Mouse (Mus musculus): ENCODE measurements at regions not wholly inside any gene's neighbourhood (a gene's known extent, or its start where the extent isn't known, plus 50 kb on each side); places are given as distances from the start of the nearest gene placed in this dataset.
"Not testable (repeated sequence)": the region's sequence is repeated elsewhere in the genome, so short reads cannot be mapped to it uniquely, and the experiment has no call there.

GRCm38 (mm10) chr15:32034091-32034490, 143.0 kb upstream of the Tas2r119 start:
- no peaks in the 10 kb centered on the region for H3K9me3 ChIP-seq (replicated peaks; ENCODE audit: control insufficient read depth, insufficient read depth, low read length, poor library complexity, severe bottlenecking)
- no peak overlapping the region for H3K27ac ChIP-seq (ENCODE audit: insufficient read depth, low read length)
- TF ChIP-seq EP300 (IDR thresholded peaks at IDR 0.05; ENCODE audit: insufficient read depth, low read depth, low read length) (no peak), CTCF (IDR thresholded peaks at IDR 0.05; ENCODE audit: low read depth, low read length) (no peak), POLR2A (IDR thresholded peaks at IDR 0.05; ENCODE audit: insufficient read depth, low read length) (no peak)
- no peaks in the 10 kb centered on the region for H3K36me3 ChIP-seq (ENCODE audit: control insufficient read depth, insufficient read depth, low read length, poor library complexity, severe bottlenecking)
- no peaks in the 10 kb centered on the region for H3K27me3 ChIP-seq (ENCODE audit: control insufficient read depth, insufficient read depth, low read length, poor library complexity, severe bottlenecking)
- no peak overlapping the region for H3K9ac ChIP-seq (ENCODE audit: low read depth, poor library complexity, severe bottlenecking)
- H3K4me1 ChIP-seq (ENCODE audit: control insufficient read depth, insufficient read depth, low read length) = no peaks in the 10 kb centered on the region
- no peak overlapping the region for H3K4me3 ChIP-seq (ENCODE audit: low read depth, low read length)

GRCm38 (mm10) chr15:32034790-32035189, 142.3 kb upstream of the Tas2r119 start:
- H3K27me3 ChIP-seq (ENCODE audit: control insufficient read depth, insufficient read depth, low read length, poor library complexity, severe bottlenecking) = no peaks in the 10 kb centered on the region
- TF ChIP-seq CTCF (IDR thresholded peaks at IDR 0.05; ENCODE audit: low read depth, low read length) = no peak
- no peak for TF ChIP-seq POLR2A (IDR thresholded peaks at IDR 0.05; ENCODE audit: insufficient read depth, low read length)
- TF ChIP-seq EP300 (IDR thresholded peaks at IDR 0.05; ENCODE audit: insufficient read depth, low read depth, low read length) = no peak
- no peak overlapping the region for H3K9ac ChIP-seq (ENCODE audit: low read depth, poor library complexity, severe bottlenecking)
- H3K27ac ChIP-seq (ENCODE audit: insufficient read depth, low read length) = no peak overlapping the region
- no peak overlapping the region for H3K4me3 ChIP-seq (ENCODE audit: low read depth, low read length)
- no peaks in the 10 kb centered on the region for H3K36me3 ChIP-seq (ENCODE audit: control insufficient read depth, insufficient read depth, low read length, poor library complexity, severe bottlenecking)
- no peaks in the 10 kb centered on the region for H3K4me1 ChIP-seq (ENCODE audit: control insufficient read depth, insufficient read depth, low read length)
- no peaks in the 10 kb centered on the region for H3K9me3 ChIP-seq (replicated peaks; ENCODE audit: control insufficient read depth, insufficient read depth, low read length, poor library complexity, severe bottlenecking)

GRCm38 (mm10) chr15:32041764-32042163, 135.3 kb upstream of the Tas2r119 start:
- Histone ChIP-seq H3K4me1 (ENCODE audit: control insufficient read depth, insufficient read depth, low read length) (no peaks in the 10 kb centered on the region), H3K27me3 (ENCODE audit: control insufficient read depth, insufficient read depth, low read length, poor library complexity, severe bottlenecking) (no peaks in the 10 kb centered on the region), H3K9me3 (replicated peaks; ENCODE audit: control insufficient read depth, insufficient read depth, low read length, poor library complexity, severe bottlenecking) (no peaks in the 10 kb centered on the region), H3K27ac (ENCODE audit: insufficient read depth, low read length) (no peak overlapping the region), H3K4me3 (ENCODE audit: low read depth, low read length) (no peak overlapping the region), H3K36me3 (ENCODE audit: control insufficient read depth, insufficient read depth, low read length, poor library complexity, severe bottlenecking) (no peaks in the 10 kb centered on the region), H3K9ac (ENCODE audit: low read depth, poor library complexity, severe bottlenecking) (no peak overlapping the region)
- TF ChIP-seq EP300 (IDR thresholded peaks at IDR 0.05; ENCODE audit: insufficient read depth, low read depth, low read length) = no peak
- no peak for TF ChIP-seq POLR2A (IDR thresholded peaks at IDR 0.05; ENCODE audit: insufficient read depth, low read length)
- TF ChIP-seq CTCF (IDR thresholded peaks at IDR 0.05; ENCODE audit: low read depth, low read length) = no peak

- H3K9me3 ChIP-seq (replicated peaks; ENCODE audit: control insufficient read depth, insufficient read depth, low read length, poor library complexity, severe bottlenecking) = no peaks in the 10 kb centered on the region
- TF ChIP-seq CTCF (IDR thresholded peaks at IDR 0.05; ENCODE audit: low read depth, low read length) (no peak), EP300 (IDR thresholded peaks at IDR 0.05; ENCODE audit: insufficient read depth, low read depth, low read length) (no peak), POLR2A (IDR thresholded peaks at IDR 0.05; ENCODE audit: insufficient read depth, low read length) (no peak)
- no peak overlapping the region for H3K9ac ChIP-seq (ENCODE audit: low read depth, poor library complexity, severe bottlenecking)
These were observed 134.9 kb upstream of the Tas2r119 start for GRCm38 (mm10) chr15:32042173-32042572.

GRCm38 (mm10) chr15:32042589-32042988, 134.5 kb upstream of the Tas2r119 start:
- TF ChIP-seq EP300 (IDR thresholded peaks at IDR 0.05; ENCODE audit: insufficient read depth, low read depth, low read length) (no peak), POLR2A (IDR thresholded peaks at IDR 0.05; ENCODE audit: insufficient read depth, low read length) (no peak), CTCF (IDR thresholded peaks at IDR 0.05; ENCODE audit: low read depth, low read length) (no peak)
- no peak overlapping the region for H3K27ac ChIP-seq (ENCODE audit: insufficient read depth, low read length)
- no peaks in the 10 kb centered on the region for H3K27me3 ChIP-seq (ENCODE audit: control insufficient read depth, insufficient read depth, low read length, poor library complexity, severe bottlenecking)

More at GRCm38 (mm10) chr15:32042173-32042572, 134.9 kb upstream of the Tas2r119 start:
- Histone ChIP-seq H3K36me3 (ENCODE audit: control insufficient read depth, insufficient read depth, low read length, poor library complexity, severe bottlenecking) (no peaks in the 10 kb centered on the region), H3K4me3 (ENCODE audit: low read depth, low read length) (no peak overlapping the region), H3K27ac (ENCODE audit: insufficient read depth, low read length) (no peak overlapping the region), H3K4me1 (ENCODE audit: control insufficient read depth, insufficient read depth, low read length) (no peaks in the 10 kb centered on the region), H3K27me3 (ENCODE audit: control insufficient read depth, insufficient read depth, low read length, poor library complexity, severe bottlenecking) (no peaks in the 10 kb centered on the region)

DNA sequence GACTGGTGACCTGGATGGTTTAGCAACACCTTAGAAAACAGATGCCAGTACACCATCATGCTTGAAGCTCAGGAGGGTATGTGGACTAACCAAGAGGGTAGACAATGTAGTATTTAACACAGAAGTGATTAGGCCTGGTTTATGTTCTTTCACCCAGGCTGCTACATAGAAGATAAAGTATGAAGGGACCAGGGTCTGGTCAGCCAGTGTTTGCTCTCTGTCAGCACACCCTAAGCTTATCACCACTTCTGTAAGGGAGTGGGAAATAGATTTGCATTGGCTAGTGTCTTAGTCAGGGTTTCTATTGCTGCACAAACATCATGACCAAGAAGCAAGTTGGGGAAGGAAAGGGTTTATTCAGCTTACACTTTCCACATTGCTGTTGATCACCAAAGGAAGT, 133.9 kb upstream of the Tas2r119 start:
- H3K27ac ChIP-seq (ENCODE audit: insufficient read depth, low read length) = no peak overlapping the region
- H3K27me3 ChIP-seq (ENCODE audit: control insufficient read depth, insufficient read depth, low read length, poor library complexity, severe bottlenecking) = no peaks in the 10 kb centered on the region
- H3K9ac ChIP-seq (ENCODE audit: low read depth, poor library complexity, severe bottlenecking) = no peak overlapping the region
- no peaks in the 10 kb centered on the region for H3K4me1 ChIP-seq (ENCODE audit: control insufficient read depth, insufficient read depth, low read length)
- TF ChIP-seq CTCF (IDR thresholded peaks at IDR 0.05; ENCODE audit: low read depth, low read length) (no peak), EP300 (IDR thresholded peaks at IDR 0.05; ENCODE audit: insufficient read depth, low read depth, low read length) (no peak), POLR2A (IDR thresholded peaks at IDR 0.05; ENCODE audit: insufficient read depth, low read length) (no peak)
- no peaks in the 10 kb centered on the region for H3K9me3 ChIP-seq (replicated peaks; ENCODE audit: control insufficient read depth, insufficient read depth, low read length, poor library complexity, severe bottlenecking)
- H3K4me3 ChIP-seq (ENCODE audit: low read depth, low read length) = no peak overlapping the region
- H3K36me3 ChIP-seq (ENCODE audit: control insufficient read depth, insufficient read depth, low read length, poor library complexity, severe bottlenecking) = no peaks in the 10 kb centered on the region

More at GRCm38 (mm10) chr15:32042589-32042988, 134.5 kb upstream of the Tas2r119 start:
- no peak overlapping the region for H3K4me3 ChIP-seq (ENCODE audit: low read depth, low read length)
- no peaks in the 10 kb centered on the region for H3K4me1 ChIP-seq (ENCODE audit: control insufficient read depth, insufficient read depth, low read length)
- H3K9me3 ChIP-seq (replicated peaks; ENCODE audit: control insufficient read depth, insufficient read depth, low read length, poor library complexity, severe bottlenecking) = no peaks in the 10 kb centered on the region
- H3K36me3 ChIP-seq (ENCODE audit: control insufficient read depth, insufficient read depth, low read length, poor library complexity, severe bottlenecking) = no peaks in the 10 kb centered on the region
- no peak overlapping the region for H3K9ac ChIP-seq (ENCODE audit: low read depth, poor library complexity, severe bottlenecking)

- not testable (repeated sequence) for H3K4me1 ChIP-seq (ENCODE audit: control insufficient read depth, insufficient read depth, low read length); H3K27me3 ChIP-seq (ENCODE audit: control insufficient read depth, insufficient read depth, low read length, poor library complexity, severe bottlenecking); H3K9ac ChIP-seq (ENCODE audit: low read depth, poor library complexity, severe bottlenecking); H3K27ac ChIP-seq (ENCODE audit: insufficient read depth, low read length); H3K9me3 ChIP-seq (replicated peaks; ENCODE audit: control insufficient read depth, insufficient read depth, low read length, poor library complexity, severe bottlenecking); H3K4me3 ChIP-seq (ENCODE audit: low read depth, low read length); H3K36me3 ChIP-seq (ENCODE audit: control insufficient read depth, insufficient read depth, low read length, poor library complexity, severe bottlenecking)
These were observed 133.4 kb upstream of the Tas2r119 start for GRCm38 (mm10) chr15:32043670-32044069.
